Mouse (Mus musculus) liver, postnatal 0 days (tissue): ENCODE measurements around the gene Prickle3. TPM values are rescaled to one million over a fixed set of nuclear protein-coding genes. Genes with fewer than 3 reads are reported as not detected.

Experiments used
- ATAC-seq: fragments of 200-750 bp; cut with Nextera tagmentation; 2 replicates; pipeline ENCODE4 v1.8.0; 2017; ENCODE audit warnings: mild to moderate bottlenecking, moderate library complexity
- DNase-seq: peaks from one replicate; pipeline ENCODE4 v3.0.0-alpha.2; 2016
- H3K27ac ChIP-seq: fragments of 300-500 bp; sonication (generic); 2 replicates; pipeline ENCODE4 v1.5.1; 2014; ENCODE audit warnings: antibody characterized with exemption, moderate library complexity, mild to moderate bottlenecking, low read depth
- H3K27me3 ChIP-seq: fragments of 300-500 bp; sonication (generic); 2 replicates; pipeline ENCODE4 v1.6.1; 2014; ENCODE audit warnings: low read length, control low read depth, mixed read lengths; ENCODE audit not compliant: insufficient read depth
- H3K36me3 ChIP-seq: fragments of 300-500 bp; sonication (generic); replicated peaks from 2 replicates; pipeline ENCODE4 v1.6.1; 2014; ENCODE audit warnings: mild to moderate bottlenecking, control low read depth, low read length, moderate library complexity, mixed read lengths; ENCODE audit not compliant: insufficient read depth
- H3K4me1 ChIP-seq: fragments of 300-500 bp; sonication (generic); 2 replicates; pipeline ENCODE4 v1.6.1; 2014; ENCODE audit warnings: antibody characterized with exemption, mild to moderate bottlenecking, control low read depth; ENCODE audit not compliant: insufficient read depth
- H3K4me2 ChIP-seq: fragments of 300-500 bp; sonication (generic); 2 replicates; pipeline ENCODE4 v1.6.1; 2014; ENCODE audit warnings: low read depth, mild to moderate bottlenecking, low read length, moderate library complexity, mixed read lengths
- H3K4me3 ChIP-seq: fragments of 300-500 bp; sonication (generic); 2 replicates; pipeline ENCODE4 v1.5.1; 2014; ENCODE audit warnings: low read depth, low read length
- H3K9ac ChIP-seq: fragments of 300-500 bp; sonication (generic); replicated peaks from 2 replicates; pipeline ENCODE4 v1.6.1; 2014; ENCODE audit warnings: mild to moderate bottlenecking, moderate library complexity
- H3K9me3 ChIP-seq: fragments of 300-500 bp; sonication (generic); 2 replicates; pipeline ENCODE4 v1.6.1; 2016; ENCODE audit warnings: mild to moderate bottlenecking, control low read depth, low read length, mixed read lengths
- CTCF ChIP-seq: sonication (generic); IDR thresholded peaks from 2 replicates; pipeline ENCODE4 v1.5.1; 2016; ENCODE audit warnings: antibody characterized with exemption, low read depth
- EP300 ChIP-seq: IDR thresholded peaks from 2 replicates; pipeline ENCODE4 v1.6.1; 2016; ENCODE audit warnings: antibody characterized with exemption, low read depth, mild to moderate bottlenecking
- WGBS: fragments of 180-500 bp; shearing (Covaris S2); extraction: QIAGEN DNeasy Blood & Tissue Kit; methylation state at CpG from one replicate; pipeline ENCODE4 v1.1.7; 2014; ENCODE audit not compliant: insufficient replicate concordance; 5-methylcytosine and 5-hydroxymethylcytosine counted together
- polyA plus RNA-seq: library from polyadenylated mRNA; unstranded; fragments of >200 nt; fragmentation: Nextera tagmentation; extraction: Ambion mirVana; gene quantifications from 2 replicates; pipeline ENCODE4 v1.2.1, GENCODE M21; 2015

Prickle3 gene
- polyA plus RNA-seq = 1.7 TPM in 2 replicates

GRCm38 (mm10) chrX:7657221-7657639, at the start of gene Prickle3:
Prickle3 (plus strand) TSS chrX:7657260.
- Histone ChIP-seq H3K4me1 (no peaks in the 10 kb centered on the region), H3K9me3 (no peaks in the 10 kb centered on the region), H3K27ac (peak within 1 kb of the TSS; percentile 67; the same call in 1 of the 2 replicates), H3K9ac (peak within 1 kb of the TSS; percentile 54; the same call in 1 of the 2 replicates), H3K4me3 (peak within 1 kb of the TSS; percentile 55), H3K4me2 (peak within 1 kb of the TSS; percentile 70), H3K27me3 (no peaks in the 10 kb centered on the region), H3K36me3 (no peaks in the 10 kb centered on the region)
- DNase-seq (peak; percentile 63), ATAC-seq (peak; percentile 90)
- 19% methylated on average over 26 of the region's 26 CpGs for WGBS
- TF ChIP-seq EP300 = no peak
- TF ChIP-seq CTCF = no peak

- Histone ChIP-seq H3K9ac (no peak overlapping the region), H3K4me3 (no peak overlapping the region), H3K9me3 (no peaks in the 10 kb centered on the region), H3K27ac (no peak overlapping the region), H3K27me3 (peaks cover 11% of the 10 kb centered on the region; the same call in 1 of the 2 replicates), H3K4me1 (no peaks in the 10 kb centered on the region), H3K4me2 (no peak overlapping the region), H3K36me3 (no peaks in the 10 kb centered on the region)
- TF ChIP-seq EP300 = no peak
- no peak for TF ChIP-seq CTCF
- ATAC-seq = no peak
- DNase-seq = no peak
- WGBS = 21% methylated on average over 21 of the region's 21 CpGs
These were observed 47.0 kb upstream of the Prickle3 start for GRCm38 (mm10) chrX:7610035-7610434.

DNA sequence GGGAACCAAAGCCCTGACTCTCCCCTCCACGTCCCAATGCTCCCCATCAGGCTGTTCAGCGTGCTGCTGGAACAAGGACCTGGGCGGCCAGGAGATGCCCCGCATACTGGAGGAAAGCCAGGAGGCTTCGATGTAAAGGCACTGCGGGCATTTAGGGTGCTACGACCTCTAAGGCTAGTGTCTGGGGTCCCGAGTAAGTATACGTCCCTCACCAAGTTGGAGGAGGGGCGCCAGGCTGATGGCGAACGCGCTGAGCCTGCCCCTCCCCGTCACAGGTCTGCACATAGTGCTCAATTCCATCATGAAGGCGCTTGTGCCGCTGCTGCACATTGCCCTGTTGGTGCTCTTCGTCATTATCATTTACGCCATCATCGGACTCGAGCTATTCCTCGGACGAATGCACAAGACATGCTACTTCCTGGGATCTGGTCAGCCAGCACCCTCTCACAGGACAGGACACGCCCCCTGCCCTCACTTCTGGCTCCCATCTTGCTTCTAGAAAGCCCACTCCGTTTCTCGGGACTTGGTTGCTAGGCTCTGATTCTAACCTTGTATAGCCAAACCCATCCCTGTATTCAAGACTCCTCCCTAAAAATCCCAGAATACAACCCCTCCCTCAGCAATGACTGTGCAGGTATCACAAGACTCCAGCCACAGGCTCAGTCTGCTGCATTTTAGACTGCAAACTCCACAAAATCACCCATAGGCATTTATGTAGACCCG, 46.4 kb upstream of the Prickle3 start:
- H3K9ac ChIP-seq = no peak overlapping the region
- no peaks in the 10 kb centered on the region for H3K36me3 ChIP-seq
- no peak for ATAC-seq
- peak overlapping the region; percentile 19; the same call in 1 of the 2 replicates for H3K4me3 ChIP-seq
- WGBS = 28% methylated on average over 26 of the region's 26 CpGs
- H3K27ac ChIP-seq = no peak overlapping the region
- H3K4me2 ChIP-seq = peak overlapping the region; percentile 40
- H3K9me3 ChIP-seq = no peaks in the 10 kb centered on the region
- peaks cover 11% of the 10 kb centered on the region; the same call in 1 of the 2 replicates for H3K27me3 ChIP-seq
- no peaks in the 10 kb centered on the region for H3K4me1 ChIP-seq
- no peak for DNase-seq
- TF ChIP-seq EP300 (no peak), CTCF (no peak)

- no peak for DNase-seq
- no peak overlapping the region for H3K27ac ChIP-seq
- WGBS = 65% methylated on average over 12 of the region's 12 CpGs
- no peaks in the 10 kb centered on the region for H3K36me3 ChIP-seq
- H3K4me3 ChIP-seq = no peak overlapping the region
- H3K9me3 ChIP-seq = no peaks in the 10 kb centered on the region
- H3K9ac ChIP-seq = no peak overlapping the region
- H3K4me2 ChIP-seq = no peak overlapping the region
- no peaks in the 10 kb centered on the region for H3K27me3 ChIP-seq
- ATAC-seq = no peak
- TF ChIP-seq EP300 = no peak
- H3K4me1 ChIP-seq = no peaks in the 10 kb centered on the region
These were observed 39.0 kb upstream of the Prickle3 start for GRCm38 (mm10) chrX:7617889-7618551.

- ATAC-seq (no peak), DNase-seq (no peak)
- H3K4me1 ChIP-seq = no peaks in the 10 kb centered on the region
- TF ChIP-seq CTCF (no peak), EP300 (no peak)
- H3K27me3 ChIP-seq = no peaks in the 10 kb centered on the region
- no peaks in the 10 kb centered on the region for H3K9me3 ChIP-seq
- H3K9ac ChIP-seq = no peak overlapping the region
- H3K4me2 ChIP-seq = no peak overlapping the region
- 63% methylated on average over 6 of the region's 6 CpGs for WGBS
- H3K4me3 ChIP-seq = no peak overlapping the region
- no peak overlapping the region for H3K27ac ChIP-seq
- H3K36me3 ChIP-seq = no peaks in the 10 kb centered on the region
These were observed 24.5 kb upstream of the Prickle3 start for GRCm38 (mm10) chrX:7632560-7632959.

- H3K4me2 ChIP-seq = no peak overlapping the region
- H3K9me3 ChIP-seq = no peaks in the 10 kb centered on the region
- WGBS = 54% methylated on average over 3 of the region's 3 CpGs
- H3K27ac ChIP-seq = no peak overlapping the region
- H3K4me1 ChIP-seq = no peaks in the 10 kb centered on the region
- H3K36me3 ChIP-seq = no peaks in the 10 kb centered on the region
- no peak for TF ChIP-seq CTCF
- no peak for TF ChIP-seq EP300
- H3K4me3 ChIP-seq = no peak overlapping the region
- DNase-seq (no peak), ATAC-seq (no peak)
- H3K27me3 ChIP-seq = peaks cover 13% of the 10 kb centered on the region
- no peak overlapping the region for H3K9ac ChIP-seq
These were observed 22.0 kb upstream of the Prickle3 start for GRCm38 (mm10) chrX:7635101-7635500.
